Mouse (Mus musculus): ENCODE results near the gene Celf2. TPM values are rescaled to one million over a fixed set of nuclear protein-coding genes. Genes with fewer than 3 reads are reported as not detected.

Celf2 gene
- total RNA-seq, 4 experiments from 2014 or later: 407 to 514 (median 457) TPM

DNA sequence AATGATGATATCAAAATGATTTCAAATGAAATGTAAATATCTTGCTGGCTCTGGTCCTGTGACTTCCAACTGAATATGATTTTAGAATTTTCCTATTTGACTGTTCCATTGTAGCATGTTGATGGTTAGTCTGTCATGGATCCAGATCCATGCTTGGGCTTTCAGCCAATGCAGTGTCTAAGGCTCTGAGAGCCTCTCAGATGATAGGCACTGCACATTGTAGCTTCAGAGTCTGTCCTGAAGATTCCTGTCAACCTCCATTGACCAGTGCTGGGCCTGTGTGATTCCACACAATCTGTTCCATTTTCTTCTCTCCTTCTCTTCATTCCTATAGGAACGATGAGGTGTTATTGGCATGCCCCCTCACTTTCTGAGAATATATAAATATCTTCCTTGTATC is 478.0 kb downstream of the Celf2 start:
- DNase-seq (ENCODE audit: low spot score in 2 of 2): no peak

GRCm38 (mm10) chr2:7026737-7027136 is 482.6 kb downstream of the Celf2 start:
- DNase-seq (ENCODE audit: low spot score in 2 of 2): no peak

DNA sequence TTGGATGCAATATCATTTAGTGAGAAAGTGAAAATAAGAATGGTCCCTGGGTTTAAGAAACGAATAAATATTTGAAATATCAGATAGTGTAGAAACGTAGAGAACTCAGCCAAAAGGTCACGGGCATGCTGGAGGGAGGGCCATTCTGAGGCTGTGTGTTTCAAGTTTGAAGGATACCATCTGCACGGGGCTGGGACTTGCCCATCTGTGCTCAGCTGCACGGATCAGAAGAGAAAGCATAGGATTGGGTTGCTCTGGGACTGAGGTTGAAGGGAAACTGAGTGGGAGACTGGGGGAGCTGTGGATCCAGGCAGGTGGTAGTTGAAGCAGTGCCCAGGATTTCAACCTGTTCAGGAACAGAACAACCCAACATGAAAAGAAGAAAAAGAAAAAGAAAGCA is 483.8 kb downstream of the Celf2 start:
- no peak for DNase-seq (ENCODE audit: low spot score in 2 of 2)

- DNase-seq (ENCODE audit: low spot score in 2 of 2): no peak
Observed at GRCm38 (mm10) chr2:7022184-7022583, 487.2 kb downstream of the Celf2 start.

GRCm38 (mm10) chr2:7017384-7018113 is 491.8 kb downstream of the Celf2 start:
- no peak for DNase-seq (ENCODE audit: low spot score in 2 of 2)

- no peak for DNase-seq (ENCODE audit: low spot score in 2 of 2)
Observed at GRCm38 (mm10) chr2:7013126-7013525, 496.2 kb downstream of the Celf2 start.

- no peak for DNase-seq (ENCODE audit: low spot score in 2 of 2)
Observed at GRCm38 (mm10) chr2:7006816-7007215, 502.5 kb downstream of the Celf2 start.

- DNase-seq (ENCODE audit: low spot score in 2 of 2): no peak
Observed at GRCm38 (mm10) chr2:7001967-7002366, 507.4 kb downstream of the Celf2 start.

DNA sequence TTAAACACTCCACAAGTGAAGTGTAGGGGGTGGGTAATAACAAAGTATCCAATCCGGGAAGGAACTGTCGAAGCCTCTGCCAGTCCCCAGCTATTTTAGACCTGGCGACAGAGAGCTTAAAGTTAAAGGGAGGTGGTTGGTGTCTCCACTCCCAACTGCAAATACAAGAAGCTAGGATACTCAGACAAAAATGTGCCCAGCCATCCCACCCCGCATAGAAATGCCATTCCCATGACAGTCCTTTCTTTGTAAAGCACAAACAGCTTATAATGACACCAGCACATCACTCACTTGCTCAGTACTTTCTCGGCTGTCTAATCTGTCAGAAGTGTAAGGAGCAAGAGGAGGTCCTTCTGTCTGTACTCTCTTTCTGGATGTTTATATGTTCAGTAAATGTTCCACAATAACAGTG is 518.3 kb downstream of the Celf2 start:
- DNase-seq (ENCODE audit: low spot score in 2 of 2): no peak

DNA sequence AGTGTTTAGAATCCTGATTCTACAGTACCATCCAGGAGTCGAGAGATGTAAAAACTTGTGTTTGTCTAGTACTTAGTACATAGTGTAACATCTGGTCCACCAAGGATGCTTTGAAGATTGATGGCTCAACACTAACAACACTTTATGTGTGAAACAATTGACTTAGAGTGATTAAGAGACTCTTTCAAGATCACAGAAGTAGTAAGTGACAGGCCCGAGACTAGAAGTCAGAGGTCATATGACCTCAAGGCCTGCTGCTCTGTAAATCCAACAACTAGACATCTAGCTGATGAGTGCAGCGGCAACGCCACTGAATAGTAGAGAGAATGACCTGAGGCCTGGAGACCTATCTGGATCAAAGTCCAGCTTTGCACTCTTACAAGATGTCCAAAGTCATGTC is 523.7 kb downstream of the Celf2 start:
- DNase-seq (ENCODE audit: low spot score in 2 of 2): no peak

GRCm38 (mm10) chr2:6983902-6984301 is 525.5 kb downstream of the Celf2 start:
- DNase-seq (ENCODE audit: low spot score in 2 of 2): no peak

- no peak for DNase-seq (ENCODE audit: low spot score in 2 of 2)
Observed at GRCm38 (mm10) chr2:6976300-6976699, 533.1 kb downstream of the Celf2 start.

- DNase-seq (ENCODE audit: low spot score in 2 of 2): no peak
Observed at GRCm38 (mm10) chr2:6969228-6969627, 540.1 kb downstream of the Celf2 start.

- DNase-seq (ENCODE audit: low spot score in 2 of 2): no peak
Observed at GRCm38 (mm10) chr2:6965243-6965642, 544.1 kb downstream of the Celf2 start.

DNA sequence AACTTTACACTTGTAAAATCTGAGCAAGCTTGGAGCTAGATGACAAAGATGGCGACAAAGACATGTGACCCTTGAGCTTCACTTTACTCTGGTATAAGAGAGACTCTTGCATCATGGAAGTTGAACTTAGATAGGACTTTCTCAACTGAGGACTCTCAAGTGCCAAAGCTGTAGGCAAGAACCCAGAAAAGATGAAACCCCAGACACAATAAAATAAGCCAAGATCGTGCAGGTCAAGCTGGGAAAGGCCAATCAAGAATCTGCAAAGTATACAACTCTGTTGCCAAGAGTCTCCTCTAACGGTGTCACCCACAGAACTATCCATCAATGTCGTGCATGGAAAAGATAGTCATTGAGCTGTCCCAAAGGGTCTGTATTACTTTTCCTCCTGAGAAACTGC is 558.7 kb downstream of the Celf2 start:
- DNase-seq (ENCODE audit: low spot score in 2 of 2): no peak

DNA sequence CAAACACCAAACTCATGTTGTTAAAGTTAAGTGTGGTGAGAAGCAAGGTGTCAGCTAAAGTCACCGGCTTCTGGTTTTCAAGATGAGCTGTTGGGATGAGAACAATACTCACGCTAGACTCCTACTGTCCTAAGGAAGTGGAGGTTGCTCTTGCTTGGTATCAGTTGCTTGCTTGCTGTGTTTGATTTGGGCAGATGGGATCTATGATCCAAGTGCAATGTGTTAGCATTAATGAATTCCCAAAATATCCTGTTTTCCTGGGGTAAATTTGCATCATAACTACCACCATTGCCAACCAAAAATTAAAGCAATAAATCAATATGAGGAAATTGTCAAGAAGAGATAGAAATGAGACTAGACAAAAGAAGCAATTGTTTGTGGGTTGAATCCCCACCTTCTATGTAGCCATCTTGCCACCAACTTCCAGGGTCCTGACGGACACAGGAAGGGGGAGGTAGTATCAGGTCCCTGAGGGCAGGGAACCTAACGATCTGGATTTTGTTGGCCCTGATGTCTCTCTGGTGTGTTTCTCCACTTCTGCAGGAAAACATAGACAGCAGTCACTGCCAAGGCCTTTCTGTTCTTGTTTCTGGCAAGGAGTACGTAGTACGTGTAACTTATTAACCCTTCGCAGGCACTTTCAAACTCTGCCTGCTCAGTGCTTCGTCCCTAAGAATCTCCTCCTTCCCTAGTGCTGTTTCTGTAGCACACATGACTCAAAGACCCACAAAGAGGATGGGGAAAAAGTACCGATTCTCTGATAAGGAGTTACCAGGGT is 563.5 kb downstream of the Celf2 start:
- DNase-seq (ENCODE audit: low spot score in 2 of 2): peak in 1 of 2 experiments; percentile 35

DNA sequence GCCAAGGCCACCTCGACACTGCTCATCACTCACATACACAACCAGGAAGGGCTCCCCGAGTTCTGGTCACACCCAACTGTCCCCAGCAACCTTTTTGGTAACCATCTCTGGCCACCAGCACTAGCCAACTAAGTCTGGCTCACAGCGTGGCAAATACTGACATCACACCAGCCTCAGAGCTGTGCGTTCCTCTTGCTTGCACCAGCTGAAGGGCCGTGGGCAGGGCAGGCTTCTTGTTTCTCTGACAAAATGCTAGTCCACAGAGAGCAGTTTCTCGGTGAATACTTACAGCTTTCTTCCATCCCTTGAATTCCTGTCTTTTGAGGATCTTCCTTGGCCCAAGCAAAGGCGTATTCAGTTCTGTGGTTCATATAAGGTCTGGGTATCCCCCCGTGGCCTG is 565.7 kb downstream of the Celf2 start:
- DNase-seq (ENCODE audit: low spot score in 2 of 2): no peak

DNA sequence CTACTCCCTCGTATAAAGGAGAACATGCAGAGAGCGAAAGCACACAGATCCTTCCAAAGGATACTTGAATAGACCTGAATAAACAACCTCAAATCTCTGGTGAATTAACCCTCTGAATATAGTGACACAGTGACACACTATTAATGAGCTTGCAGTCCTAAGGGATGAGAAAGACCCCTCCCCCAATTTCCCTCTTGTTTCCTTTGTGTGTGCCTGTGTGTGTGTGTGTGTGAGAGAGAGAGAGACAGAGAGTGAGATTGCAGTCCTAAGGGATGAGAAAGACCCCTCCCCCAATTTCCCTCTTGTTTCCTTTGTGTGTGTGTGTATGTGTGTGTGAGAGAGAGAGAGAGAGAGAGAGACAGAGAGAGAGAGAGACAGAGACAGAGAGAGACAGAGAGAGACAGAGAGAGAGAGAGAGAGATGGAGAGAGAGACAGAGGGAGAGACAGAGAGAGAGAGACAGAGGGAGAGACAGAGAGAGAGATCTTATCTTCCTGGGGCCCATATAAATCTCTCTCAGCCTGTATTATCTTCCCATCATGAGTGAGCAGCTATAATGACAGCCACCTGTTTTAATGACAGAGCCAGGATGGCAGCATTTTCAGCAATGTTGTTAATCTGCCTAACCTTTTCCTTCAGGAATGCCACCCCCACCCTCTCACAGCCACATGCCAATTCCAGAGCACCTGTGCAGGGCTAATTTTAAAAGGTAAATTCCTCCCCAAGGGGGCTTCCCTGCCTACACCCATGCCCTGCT is 566.5 kb downstream of the Celf2 start:
- no peak for DNase-seq (ENCODE audit: low spot score in 2 of 2)

DNA sequence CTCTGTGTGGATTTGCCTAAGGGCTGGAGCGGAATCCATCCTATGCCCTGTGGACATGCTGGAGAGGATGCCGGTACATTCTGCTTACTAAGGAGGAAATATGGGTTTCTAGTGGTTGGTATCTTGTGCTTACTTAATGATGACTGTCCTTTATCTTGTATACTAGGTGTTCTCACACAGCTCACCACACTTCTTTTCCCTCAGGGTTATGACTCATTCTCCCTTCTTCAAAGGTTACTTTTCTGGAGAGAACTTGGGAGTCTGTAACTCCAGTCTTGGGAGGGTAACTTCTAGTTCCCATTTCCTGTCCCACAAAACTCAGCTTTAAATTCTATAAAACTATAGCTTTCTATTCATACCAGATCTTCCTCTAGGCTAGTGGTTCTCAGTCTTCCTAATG is 570.2 kb downstream of the Celf2 start:
- no peak for DNase-seq (ENCODE audit: low spot score in 2 of 2)

- DNase-seq (ENCODE audit: low spot score in 2 of 2): no peak
Observed at GRCm38 (mm10) chr2:6933130-6933529, 576.2 kb downstream of the Celf2 start.

DNA sequence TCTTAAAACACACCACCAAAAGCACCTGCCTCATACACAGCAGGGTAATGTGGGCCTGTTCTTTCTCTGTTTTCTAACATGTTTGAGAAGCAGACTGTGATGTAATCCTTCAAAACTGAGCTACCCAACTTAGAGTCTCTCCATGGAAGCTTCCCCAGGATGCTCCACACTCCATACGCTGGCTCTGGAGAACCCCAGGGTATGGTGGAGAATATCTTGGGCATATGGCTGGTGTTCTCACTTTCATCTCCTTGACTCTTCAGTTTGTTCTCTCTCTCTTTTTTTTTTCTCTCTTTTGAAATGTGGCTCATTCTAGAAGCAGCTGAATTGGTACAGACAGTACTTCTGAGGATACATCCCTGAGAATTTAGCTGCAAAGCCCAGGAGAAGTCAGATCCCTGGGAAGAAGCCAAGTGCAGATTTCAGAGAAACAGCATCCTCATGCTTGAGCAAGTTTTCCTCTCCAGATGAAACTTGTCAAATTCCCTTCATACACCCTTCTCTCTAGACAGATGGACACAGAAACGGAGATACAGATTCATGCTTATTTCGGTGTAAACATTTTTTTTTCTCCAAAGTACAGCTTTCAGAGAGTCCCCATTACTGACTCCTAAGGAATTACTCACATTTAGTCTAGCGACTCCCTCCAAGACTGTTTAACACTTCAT is 581.5 kb downstream of the Celf2 start:
- peak in 1 of 2 experiments; percentile 47 for DNase-seq (ENCODE audit: low spot score in 2 of 2)

DNA sequence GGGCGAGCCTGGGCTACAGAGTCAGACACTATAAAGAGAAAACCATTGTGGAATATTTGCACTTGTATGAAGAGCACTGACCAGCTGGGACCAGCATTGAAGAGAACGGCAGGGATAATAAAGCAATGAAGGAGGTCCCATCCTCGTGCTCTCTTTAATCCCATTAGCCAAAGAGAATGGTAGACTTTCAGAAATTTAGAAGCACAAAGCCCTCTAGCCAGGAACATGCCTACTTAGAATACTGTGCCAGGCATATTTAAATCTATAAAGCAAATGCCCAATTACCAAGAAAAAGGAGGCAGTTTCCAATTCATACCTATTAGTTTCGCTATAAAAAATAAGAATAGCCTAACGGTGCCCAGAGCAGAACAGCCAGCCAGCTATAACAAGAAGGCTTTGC is 583.9 kb downstream of the Celf2 start:
- DNase-seq (ENCODE audit: low spot score in 2 of 2): no peak
